Mouse (Mus musculus) heart, embryonic 12.5 days (tissue): ENCODE measurements around the gene Fcer1g. TPM values are rescaled to one million over a fixed set of nuclear protein-coding genes. Genes with fewer than 3 reads are reported as not detected.

Experiments used
- ATAC-seq: fragments of 200-750 bp; cut with Nextera tagmentation; 2 replicates; pipeline ENCODE4 v1.8.0; 2017; ENCODE audit warnings: moderate TSS enrichment, moderate library complexity; ENCODE audit not compliant: insufficient number of reproducible peaks, low FRiP score
- H3K27ac ChIP-seq: fragments of 300-500 bp; sonication (generic); 2 replicates; pipeline ENCODE4 v1.5.1; 2016; ENCODE audit warnings: mild to moderate bottlenecking, moderate library complexity; ENCODE audit not compliant: poor library complexity, severe bottlenecking
- H3K27me3 ChIP-seq: fragments of 300-500 bp; sonication (generic); replicated peaks from 2 replicates; pipeline ENCODE4 v1.6.1; 2016; ENCODE audit warnings: mild to moderate bottlenecking, moderate library complexity
- H3K36me3 ChIP-seq: fragments of 300-500 bp; sonication (generic); 2 replicates; pipeline ENCODE4 v1.6.1; 2016; ENCODE audit warnings: mild to moderate bottlenecking, moderate library complexity
- H3K4me1 ChIP-seq: fragments of 300-500 bp; sonication (generic); replicated peaks from 2 replicates; pipeline ENCODE4 v1.6.1; 2016; ENCODE audit warnings: mild to moderate bottlenecking
- H3K4me2 ChIP-seq: fragments of 300-500 bp; sonication (generic); 2 replicates; pipeline ENCODE4 v1.6.1; 2016; ENCODE audit warnings: mild to moderate bottlenecking, moderate library complexity
- H3K4me3 ChIP-seq: fragments of 300-500 bp; sonication (generic); 2 replicates; pipeline ENCODE4 v1.5.1; 2016; ENCODE audit warnings: mild to moderate bottlenecking
- H3K9ac ChIP-seq: fragments of 300-500 bp; sonication (generic); 2 replicates; pipeline ENCODE4 v1.6.1; 2016; ENCODE audit warnings: mild to moderate bottlenecking, moderate library complexity
- H3K9me3 ChIP-seq: fragments of 300-500 bp; sonication (generic); replicated peaks from 2 replicates; pipeline ENCODE4 v1.6.1; 2016; ENCODE audit warnings: mild to moderate bottlenecking, moderate library complexity
- WGBS: fragments of 180-500 bp; shearing (Covaris S2); methylation state at CpG from one replicate; pipeline ENCODE4 v1.1.7; 2016; 5-methylcytosine and 5-hydroxymethylcytosine counted together
- polyA plus RNA-seq: library from polyadenylated mRNA; unstranded; fragments of >200 nt; fragmentation: Nextera tagmentation; extraction: Ambion mirVana; gene quantifications from 2 replicates; pipeline ENCODE4 v1.2.1, GENCODE M21; 2016

The Fcer1g gene
- polyA plus RNA-seq, 1 experiment from 2014 or later, result 15.3 TPM

- Histone ChIP-seq H3K27ac (no peak overlapping the region), H3K9me3 (no peaks in the 10 kb centered on the region), H3K4me1 (peaks cover 3% of the 10 kb centered on the region; the same call in 1 of the 2 replicates), H3K9ac (peak overlapping the region; percentile 32; the same call in 1 of the 2 replicates), H3K4me3 (no peak overlapping the region), H3K36me3 (peaks cover 91% of the 10 kb centered on the region), H3K4me2 (no peak overlapping the region), H3K27me3 (no peaks in the 10 kb centered on the region)
- WGBS, result 75% methylated on average over 15 of the region's 15 CpGs
- ATAC-seq, result no peak
Measured at GRCm38 (mm10) chr1:171239992-171240744, 6.0 kb upstream of the Fcer1g start.

GRCm38 (mm10) chr1:171238463-171238862, 4.3 kb upstream of the Fcer1g start:
- H3K4me2 ChIP-seq, result no peak overlapping the region
- H3K27me3 ChIP-seq, result no peaks in the 10 kb centered on the region
- peaks cover 12% of the 10 kb centered on the region for H3K4me1 ChIP-seq
- H3K4me3 ChIP-seq, result no peak overlapping the region
- H3K9me3 ChIP-seq, result no peaks in the 10 kb centered on the region
- peaks cover 95% of the 10 kb centered on the region for H3K36me3 ChIP-seq
- no peak overlapping the region for H3K9ac ChIP-seq
- 73% methylated on average over 14 of the region's 14 CpGs for WGBS
- no peak overlapping the region for H3K27ac ChIP-seq
- no peak for ATAC-seq

GRCm38 (mm10) chr1:171237438-171237837, 3.3 kb upstream of the Fcer1g start:
- Histone ChIP-seq H3K27me3 (no peaks in the 10 kb centered on the region), H3K4me3 (no peak overlapping the region), H3K9me3 (no peaks in the 10 kb centered on the region), H3K4me2 (no peak overlapping the region), H3K4me1 (peaks cover 17% of the 10 kb centered on the region), H3K9ac (no peak overlapping the region), H3K36me3 (peaks cover 85% of the 10 kb centered on the region), H3K27ac (no peak overlapping the region)
- no peak for ATAC-seq
- WGBS, result 69% methylated on average over 6 of the region's 6 CpGs

GRCm38 (mm10) chr1:171235791-171236190, 1.6 kb upstream of the Fcer1g start:
- no peak overlapping the region for H3K4me3 ChIP-seq
- 61% methylated on average over 4 of the region's 4 CpGs for WGBS
- no peak overlapping the region for H3K9ac ChIP-seq
- no peaks in the 10 kb centered on the region for H3K27me3 ChIP-seq
- H3K4me1 ChIP-seq, result peaks cover 17% of the 10 kb centered on the region
- no peak for ATAC-seq
- peaks cover 68% of the 10 kb centered on the region for H3K36me3 ChIP-seq
- H3K9me3 ChIP-seq, result no peaks in the 10 kb centered on the region
- no peak overlapping the region for H3K4me2 ChIP-seq
- H3K27ac ChIP-seq, result no peak overlapping the region

GRCm38 (mm10) chr1:171234538-171234937, 373 bp upstream of the Fcer1g start:
- H3K27me3 ChIP-seq, result no peaks in the 10 kb centered on the region
- H3K36me3 ChIP-seq, result peaks cover 58% of the 10 kb centered on the region
- H3K4me2 ChIP-seq, result no peak overlapping the region
- H3K4me3 ChIP-seq, result no peak overlapping the region
- H3K9ac ChIP-seq, result no peak overlapping the region
- no peak overlapping the region for H3K27ac ChIP-seq
- WGBS, result 89% methylated on average over 4 of the region's 4 CpGs
- H3K4me1 ChIP-seq, result peaks cover 17% of the 10 kb centered on the region
- no peak for ATAC-seq
- H3K9me3 ChIP-seq, result no peaks in the 10 kb centered on the region

- peaks cover 21% of the 10 kb centered on the region for H3K4me1 ChIP-seq
- H3K27ac ChIP-seq, result no peak overlapping the region
- no peaks in the 10 kb centered on the region for H3K27me3 ChIP-seq
- ATAC-seq, result no peak
- no peak overlapping the region for H3K4me3 ChIP-seq
- H3K36me3 ChIP-seq, result peaks cover 45% of the 10 kb centered on the region
- no peak overlapping the region for H3K4me2 ChIP-seq
- WGBS, result 54% methylated on average over 12 of the region's 12 CpGs
- no peak overlapping the region for H3K9ac ChIP-seq
- no peaks in the 10 kb centered on the region for H3K9me3 ChIP-seq
Measured at GRCm38 (mm10) chr1:171232800-171233730, 1.1 kb downstream of the Fcer1g start.

- no peaks in the 10 kb centered on the region for H3K27me3 ChIP-seq
- peaks cover 21% of the 10 kb centered on the region for H3K4me1 ChIP-seq
- H3K4me3 ChIP-seq, result no peak overlapping the region
- H3K36me3 ChIP-seq, result peaks cover 38% of the 10 kb centered on the region
- ATAC-seq, result no peak
- H3K9ac ChIP-seq, result no peak overlapping the region
- H3K4me2 ChIP-seq, result no peak overlapping the region
- no peaks in the 10 kb centered on the region for H3K9me3 ChIP-seq
- WGBS, result 78% methylated on average over 5 of the region's 5 CpGs
- no peak overlapping the region for H3K27ac ChIP-seq
Measured at GRCm38 (mm10) chr1:171232348-171232747, 1.8 kb downstream of the Fcer1g start.

- Histone ChIP-seq H3K4me2 (no peak overlapping the region), H3K9ac (no peak overlapping the region), H3K36me3 (peaks cover 33% of the 10 kb centered on the region), H3K4me1 (peaks cover 21% of the 10 kb centered on the region), H3K4me3 (no peak overlapping the region), H3K9me3 (no peaks in the 10 kb centered on the region), H3K27me3 (no peaks in the 10 kb centered on the region), H3K27ac (no peak overlapping the region)
- ATAC-seq, result no peak
- WGBS, result 63% methylated on average over 4 of the region's 4 CpGs
Measured at GRCm38 (mm10) chr1:171231844-171232243, 2.3 kb downstream of the Fcer1g start.

GRCm38 (mm10) chr1:171230215-171230614, 4.0 kb downstream of the Fcer1g start:
- Histone ChIP-seq H3K9me3 (no peaks in the 10 kb centered on the region), H3K4me1 (peaks cover 19% of the 10 kb centered on the region), H3K9ac (no peak overlapping the region), H3K4me2 (no peak overlapping the region), H3K4me3 (no peak overlapping the region), H3K27ac (no peak overlapping the region), H3K36me3 (peaks cover 17% of the 10 kb centered on the region), H3K27me3 (no peaks in the 10 kb centered on the region)
- no peak for ATAC-seq
- WGBS, result 81% methylated on average over 3 of the region's 3 CpGs

- H3K27ac ChIP-seq, result no peak overlapping the region
- ATAC-seq, result no peak
- H3K4me3 ChIP-seq, result no peak overlapping the region
- peaks cover 19% of the 10 kb centered on the region for H3K4me1 ChIP-seq
- no peaks in the 10 kb centered on the region for H3K9me3 ChIP-seq
- 66% methylated on average over 6 of the region's 6 CpGs for WGBS
- no peak overlapping the region for H3K9ac ChIP-seq
- no peak overlapping the region for H3K4me2 ChIP-seq
- H3K36me3 ChIP-seq, result peaks cover 12% of the 10 kb centered on the region
- no peaks in the 10 kb centered on the region for H3K27me3 ChIP-seq
Measured at GRCm38 (mm10) chr1:171229750-171230149, 4.4 kb downstream of the Fcer1g start.

- no peak overlapping the region for H3K4me2 ChIP-seq
- no peaks in the 10 kb centered on the region for H3K9me3 ChIP-seq
- 63% methylated on average over 1 of the region's 1 CpGs for WGBS
- no peaks in the 10 kb centered on the region for H3K36me3 ChIP-seq
- H3K27ac ChIP-seq, result no peak overlapping the region
- H3K4me3 ChIP-seq, result no peak overlapping the region
- no peaks in the 10 kb centered on the region for H3K27me3 ChIP-seq
- no peak for ATAC-seq
- H3K9ac ChIP-seq, result no peak overlapping the region
- peaks cover 4% of the 10 kb centered on the region; the same call in 1 of the 2 replicates for H3K4me1 ChIP-seq
Measured at GRCm38 (mm10) chr1:171227879-171228278, 6.3 kb downstream of the Fcer1g start.
